Mouse (Mus musculus) limb, embryonic 11.5 days (tissue): Measurements from ENCODE around the gene Zfp503. TPM values are rescaled to one million over a fixed set of nuclear protein-coding genes. Genes with fewer than 3 reads are reported as not detected.
A peak's percentile ranks its signal among the peaks of the same experiment; 100 is the strongest.

Experiments used
- ATAC-seq: fragments of 200-750 bp; cut with Nextera tagmentation; 2 replicates; pipeline ENCODE4 v1.8.0; 2017; ENCODE audit warnings: low read depth; ENCODE audit not compliant: insufficient number of reproducible peaks, low FRiP score, low TSS enrichment
- DNase-seq: peaks from one replicate; pipeline ENCODE4 v3.0.0-alpha.2; 2015; ENCODE audit warnings: low spot score
- H3K27ac ChIP-seq: fragments of 300-500 bp; sonication (generic); replicated peaks from 2 replicates; pipeline ENCODE4 v1.5.1; 2014; ENCODE audit warnings: low read depth, mild to moderate bottlenecking, low read length
- H3K27me3 ChIP-seq: fragments of 300-500 bp; sonication (generic); 2 replicates; pipeline ENCODE4 v1.6.1; 2014; ENCODE audit warnings: mild to moderate bottlenecking, low read length, mixed read lengths; ENCODE audit not compliant: control insufficient read depth, insufficient read depth
- H3K36me3 ChIP-seq: fragments of 300-500 bp; sonication (generic); 2 replicates; pipeline ENCODE4 v1.6.1; 2014; ENCODE audit warnings: mild to moderate bottlenecking, low read length, moderate library complexity, mixed read lengths; ENCODE audit not compliant: control insufficient read depth, insufficient read depth
- H3K4me1 ChIP-seq: fragments of 300-500 bp; sonication (generic); 2 replicates; pipeline ENCODE4 v1.6.1; 2014; ENCODE audit warnings: low read length, mixed read lengths; ENCODE audit not compliant: control insufficient read depth, insufficient read depth
- H3K4me2 ChIP-seq: fragments of 300-500 bp; sonication (generic); 2 replicates; pipeline ENCODE4 v1.6.1; 2014; ENCODE audit warnings: low read depth, mild to moderate bottlenecking, moderate library complexity; ENCODE audit not compliant: severe bottlenecking
- H3K4me3 ChIP-seq: fragments of 300-500 bp; sonication (generic); 2 replicates; pipeline ENCODE4 v1.5.1; 2014; ENCODE audit warnings: low read depth, low read length
- H3K9ac ChIP-seq: fragments of 300-500 bp; sonication (generic); 2 replicates; pipeline ENCODE4 v1.6.1; 2014; ENCODE audit warnings: mild to moderate bottlenecking, low read length
- H3K9me3 ChIP-seq: fragments of 300-500 bp; sonication (generic); 2 replicates; pipeline ENCODE4 v1.6.1; 2016; ENCODE audit warnings: low read length; ENCODE audit not compliant: control insufficient read depth
- WGBS: fragments of 180-500 bp; shearing (Covaris S2); extraction: QIAGEN DNeasy Blood & Tissue Kit; methylation state at CpG from one replicate; pipeline ENCODE4 v1.1.7; 2014; 5-methylcytosine and 5-hydroxymethylcytosine counted together
- polyA plus RNA-seq: library from polyadenylated mRNA; unstranded; fragments of >200 nt; fragmentation: Nextera tagmentation; extraction: Ambion mirVana; gene quantifications from 2 replicates; pipeline ENCODE4 v1.2.1, GENCODE M21; 2014

Gene Zfp503
- polyA plus RNA-seq, 1 experiment from 2014 or later, result 16.1 TPM

DNA sequence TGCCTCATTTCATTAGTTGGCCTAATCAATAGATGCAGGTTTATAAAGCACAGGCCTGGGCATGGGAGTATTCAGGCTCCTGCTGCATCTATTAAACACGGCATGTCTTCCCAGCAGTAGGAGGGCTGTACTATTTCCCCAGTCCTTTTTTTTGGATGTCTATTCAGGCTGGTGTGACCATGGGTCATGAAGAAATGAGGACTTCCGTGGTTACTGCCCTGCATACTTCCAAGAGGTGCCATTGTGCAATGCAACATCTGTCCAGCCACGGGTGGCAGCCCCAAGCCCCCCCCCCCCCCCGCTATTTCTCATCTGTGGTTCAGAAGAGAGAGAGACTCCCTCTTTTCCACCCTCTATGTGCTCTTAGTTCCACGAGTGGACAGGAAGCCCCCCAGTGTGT, 23.1 kb downstream of the Zfp503 start:
- 64% methylated on average over 5 of the region's 5 CpGs for WGBS
- DNase-seq, result no peak
- Histone ChIP-seq H3K4me1 (peaks cover 5% of the 10 kb centered on the region), H3K36me3 (no peaks in the 10 kb centered on the region), H3K27me3 (0 out of 2 replicates have a peak, but pooled peaks cover 7% of the 10 kb centered on the region), H3K9me3 (no peaks in the 10 kb centered on the region), H3K4me2 (no peak overlapping the region), H3K4me3 (no peak overlapping the region), H3K27ac (no peak overlapping the region), H3K9ac (no peak overlapping the region)
- ATAC-seq, result no peak

DNA sequence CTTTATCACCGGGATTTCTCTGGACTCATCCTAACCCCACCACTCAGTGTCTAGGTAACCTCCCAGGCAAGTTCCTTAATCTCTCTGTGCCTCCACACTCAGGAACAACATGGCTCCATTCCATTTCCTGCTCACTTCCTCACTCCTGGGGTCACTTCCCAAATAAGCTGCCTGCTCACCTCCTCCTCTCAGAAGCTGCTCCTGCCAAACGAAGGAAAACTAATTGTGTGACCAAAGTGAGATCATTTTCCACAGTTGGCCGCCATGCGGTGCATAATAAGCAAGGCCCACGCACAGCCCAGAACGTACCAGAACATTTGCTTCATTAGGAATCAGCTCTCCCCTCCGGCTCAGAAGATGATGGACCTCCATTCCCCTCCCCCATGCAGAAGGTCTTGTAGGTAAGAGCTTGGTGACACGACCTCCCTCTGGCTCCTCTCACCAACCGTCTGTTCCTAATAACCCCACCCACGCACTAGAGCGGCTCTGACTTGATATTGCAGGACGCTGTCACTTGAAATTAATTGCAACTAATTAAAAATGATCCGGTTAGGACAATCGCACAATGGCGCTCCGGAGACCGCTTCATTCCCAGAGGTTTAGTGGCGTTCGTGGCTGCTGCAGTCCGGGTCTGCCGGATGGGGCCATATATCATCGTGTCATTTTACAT, 26.9 kb downstream of the Zfp503 start:
- H3K27ac ChIP-seq, result no peak overlapping the region
- 43% methylated on average over 22 of the region's 22 CpGs for WGBS
- no peak overlapping the region for H3K4me2 ChIP-seq
- 0 out of 2 replicates have a peak, but pooled peaks cover 3% of the 10 kb centered on the region for H3K27me3 ChIP-seq
- no peak for ATAC-seq
- H3K9me3 ChIP-seq, result no peaks in the 10 kb centered on the region
- no peak for DNase-seq
- H3K9ac ChIP-seq, result no peak overlapping the region
- peaks cover 5% of the 10 kb centered on the region; the same call in 1 of the 2 replicates for H3K4me1 ChIP-seq
- H3K36me3 ChIP-seq, result no peaks in the 10 kb centered on the region
- H3K4me3 ChIP-seq, result no peak overlapping the region

DNA sequence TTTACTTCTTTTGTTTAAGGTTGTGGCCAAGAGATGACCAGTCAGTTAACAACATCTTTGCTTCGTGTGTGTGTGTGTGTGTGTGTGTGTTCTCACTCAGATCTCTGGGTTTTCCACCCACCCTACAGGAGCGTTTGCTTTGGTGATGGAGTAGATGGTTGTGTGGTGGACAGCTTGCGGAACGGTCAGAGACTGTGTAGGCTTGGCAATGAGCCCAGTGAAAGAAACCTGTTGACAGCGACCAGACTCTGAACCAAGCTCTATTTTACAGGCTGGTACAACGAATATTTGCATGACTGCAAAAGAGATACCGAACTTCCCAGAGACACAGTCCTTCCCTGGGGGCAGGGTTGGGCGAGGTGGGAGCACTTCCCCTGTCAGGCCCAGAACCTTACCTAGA, 30.2 kb downstream of the Zfp503 start:
- DNase-seq (no peak), ATAC-seq (no peak)
- Histone ChIP-seq H3K36me3 (no peaks in the 10 kb centered on the region), H3K27ac (no peak overlapping the region), H3K9ac (no peak overlapping the region), H3K27me3 (peaks cover 11% of the 10 kb centered on the region; the same call in 1 of the 2 replicates), H3K4me1 (peaks cover 5% of the 10 kb centered on the region; the same call in 1 of the 2 replicates), H3K4me2 (no peak overlapping the region), H3K9me3 (no peaks in the 10 kb centered on the region), H3K4me3 (no peak overlapping the region)
- WGBS, result 88% methylated on average over 8 of the region's 8 CpGs

DNA sequence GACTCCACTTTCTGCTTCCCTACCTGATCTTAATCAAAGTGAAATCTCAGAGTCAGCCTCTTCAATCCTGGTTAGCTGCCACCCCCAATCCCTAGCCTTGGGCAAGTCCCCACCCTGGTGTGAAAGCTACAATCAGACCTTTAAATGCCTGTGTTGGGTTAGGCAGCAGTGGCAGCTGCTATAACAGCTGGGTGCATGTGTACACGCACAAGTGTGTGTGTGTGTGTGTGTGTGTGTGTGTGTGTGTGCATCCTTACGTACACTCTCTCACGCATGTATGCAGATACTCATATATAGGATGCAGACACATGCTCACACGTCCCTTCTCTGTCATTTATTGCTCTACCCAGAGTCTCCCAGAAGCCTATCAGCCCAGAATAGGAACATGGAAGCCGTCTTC, 30.8 kb downstream of the Zfp503 start:
- H3K9ac ChIP-seq, result no peak overlapping the region
- no peak overlapping the region for H3K27ac ChIP-seq
- no peak overlapping the region for H3K4me2 ChIP-seq
- WGBS, result 79% methylated on average over 5 of the region's 5 CpGs
- no peaks in the 10 kb centered on the region for H3K36me3 ChIP-seq
- no peak for DNase-seq
- H3K4me1 ChIP-seq, result peaks cover 5% of the 10 kb centered on the region; the same call in 1 of the 2 replicates
- H3K27me3 ChIP-seq, result peaks cover 11% of the 10 kb centered on the region; the same call in 1 of the 2 replicates
- no peak for ATAC-seq
- no peaks in the 10 kb centered on the region for H3K9me3 ChIP-seq
- no peak overlapping the region for H3K4me3 ChIP-seq

DNA sequence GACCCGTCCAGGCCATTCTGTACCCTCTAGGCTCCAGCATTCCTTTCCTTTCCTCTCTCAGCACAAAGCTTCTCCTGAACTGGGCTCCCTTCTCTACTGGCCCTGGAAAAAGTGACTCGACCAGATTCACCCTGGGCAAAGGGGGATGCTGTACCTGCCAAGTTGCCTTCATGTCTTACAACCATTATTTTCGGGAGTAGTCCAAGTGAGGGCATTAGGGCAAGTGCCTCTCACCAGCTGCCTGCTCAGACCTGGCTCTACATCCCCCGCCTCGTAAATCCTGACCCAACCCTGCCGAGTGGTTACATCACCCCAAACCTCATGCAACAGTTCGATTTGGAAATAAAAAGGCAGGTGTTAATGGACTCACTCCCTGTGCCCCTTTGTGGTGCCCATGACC, 36.9 kb downstream of the Zfp503 start:
- Histone ChIP-seq H3K9me3 (no peaks in the 10 kb centered on the region), H3K27me3 (peaks cover 8% of the 10 kb centered on the region), H3K4me3 (no peak overlapping the region), H3K27ac (no peak overlapping the region), H3K9ac (no peak overlapping the region), H3K4me2 (no peak overlapping the region), H3K4me1 (peaks cover 10% of the 10 kb centered on the region), H3K36me3 (no peaks in the 10 kb centered on the region)
- WGBS, result 27% methylated on average over 7 of the region's 7 CpGs
- DNase-seq, result peak; percentile 45
- no peak for ATAC-seq

DNA sequence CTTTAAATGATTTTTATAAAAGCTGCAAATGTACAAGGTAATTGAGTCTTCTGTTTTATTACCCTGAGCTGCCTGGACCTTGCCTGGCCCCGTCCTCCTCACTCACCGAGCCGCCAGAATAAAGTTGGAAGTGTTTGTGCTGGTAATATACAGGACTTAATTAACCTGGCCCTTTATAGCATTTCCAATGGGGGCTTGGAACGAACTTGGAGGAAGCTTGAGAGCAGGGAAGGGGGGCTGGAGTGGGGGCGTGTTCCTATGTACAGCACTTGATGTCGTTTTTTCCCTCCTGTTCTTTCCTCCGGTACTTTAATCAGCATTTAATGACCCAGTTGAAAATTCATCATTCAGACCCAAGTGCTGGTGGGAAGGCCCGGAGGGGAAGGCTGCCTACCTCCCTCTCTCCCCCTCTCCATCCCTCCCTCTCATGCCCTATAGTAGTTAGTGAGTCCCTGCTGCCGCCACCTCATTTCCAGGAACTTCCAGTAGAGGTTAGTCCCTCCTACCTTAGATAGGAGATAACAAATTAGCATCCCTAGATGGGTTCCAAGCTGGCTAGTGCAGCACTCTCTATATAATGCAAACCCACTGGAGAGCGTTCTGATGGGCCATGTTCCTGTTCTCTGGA, 37.4 kb downstream of the Zfp503 start:
- 26% methylated on average over 10 of the region's 10 CpGs for WGBS
- Histone ChIP-seq H3K36me3 (no peaks in the 10 kb centered on the region), H3K9ac (no peak overlapping the region), H3K4me1 (peaks cover 10% of the 10 kb centered on the region), H3K27me3 (peaks cover 5% of the 10 kb centered on the region), H3K4me2 (no peak overlapping the region), H3K27ac (no peak overlapping the region), H3K9me3 (no peaks in the 10 kb centered on the region), H3K4me3 (no peak overlapping the region)
- ATAC-seq, result peak; percentile 51; the same call in 1 of the 2 replicates
- peak; percentile 42 for DNase-seq

DNA sequence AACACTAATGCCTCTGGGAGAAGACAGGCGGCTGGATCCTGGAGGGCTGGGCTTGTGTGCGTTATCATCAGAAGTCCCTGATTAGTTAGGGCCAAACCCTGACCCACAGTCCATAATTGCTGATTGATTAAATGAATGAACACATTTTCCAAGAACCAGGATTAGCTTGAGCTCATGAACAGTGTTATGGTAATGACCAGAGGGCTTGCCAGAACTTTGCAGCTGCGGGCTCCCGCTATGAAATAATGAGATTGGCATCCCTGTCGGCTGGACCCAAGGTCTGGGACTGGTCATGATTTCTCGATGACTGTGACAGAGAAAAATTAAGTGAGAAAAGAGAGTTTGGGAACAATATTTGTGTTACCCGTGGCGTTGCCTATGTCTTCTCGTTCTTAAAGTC, 44.5 kb downstream of the Zfp503 start:
- H3K9ac ChIP-seq, result no peak overlapping the region
- no peak overlapping the region for H3K27ac ChIP-seq
- DNase-seq (no peak), ATAC-seq (no peak)
- H3K4me2 ChIP-seq, result no peak overlapping the region
- no peaks in the 10 kb centered on the region for H3K27me3 ChIP-seq
- H3K4me3 ChIP-seq, result no peak overlapping the region
- H3K36me3 ChIP-seq, result no peaks in the 10 kb centered on the region
- H3K9me3 ChIP-seq, result no peaks in the 10 kb centered on the region
- H3K4me1 ChIP-seq, result no peaks in the 10 kb centered on the region
- WGBS, result 78% methylated on average over 9 of the region's 9 CpGs

DNA sequence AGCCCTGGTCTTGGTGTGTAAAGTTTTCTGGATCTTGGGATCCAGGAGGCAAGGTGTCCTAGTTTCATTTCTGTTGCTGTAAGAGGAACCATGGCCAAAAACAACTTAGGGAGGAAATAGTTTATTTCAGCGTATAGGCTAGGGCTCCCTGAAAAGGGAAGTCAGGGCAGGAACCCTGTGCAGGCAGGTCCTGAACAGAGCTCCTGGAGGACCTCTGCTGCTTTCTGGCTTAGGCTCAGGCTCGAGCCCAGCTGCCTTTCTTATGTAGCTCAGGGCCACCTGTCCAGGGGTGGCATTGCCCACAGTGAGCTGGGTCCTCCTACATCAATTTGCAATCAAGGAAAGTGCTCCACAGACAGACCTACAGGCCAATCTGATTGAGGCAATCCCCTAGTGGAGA, 47.8 kb downstream of the Zfp503 start:
- Histone ChIP-seq H3K4me3 (no peak overlapping the region), H3K27ac (no peak overlapping the region), H3K9ac (no peak overlapping the region), H3K27me3 (no peaks in the 10 kb centered on the region), H3K4me2 (no peak overlapping the region), H3K9me3 (no peaks in the 10 kb centered on the region), H3K36me3 (no peaks in the 10 kb centered on the region), H3K4me1 (no peaks in the 10 kb centered on the region)
- ATAC-seq, result no peak
- no peak for DNase-seq
- 65% methylated on average over 2 of the region's 2 CpGs for WGBS
